Mouse (Mus musculus): Measurements from ENCODE around the gene Zfp113. TPM values are rescaled to one million over a fixed set of nuclear protein-coding genes. Genes with fewer than 3 reads are reported as not detected.
A peak's percentile ranks its signal among the peaks of the same experiment; 100 is the strongest.

The Zfp113 gene
- total and polyA plus RNA-seq, 3 experiments = 4.4 to 7.0 (median 5.8) TPM

- Histone ChIP-seq H3K27ac (ENCODE audit: insufficient read depth, low read depth) (no peak overlapping the region), H3K9me3 (replicated peaks; ENCODE audit: low read length) (peaks cover 3% of the 10 kb centered on the region), H3K36me3 (replicated peaks in 1 of 2; ENCODE audit: control insufficient read depth in 1 of 2, insufficient read depth in 1 of 2, low read length in 1 of 2) (peaks cover 16 to 45% of the 10 kb centered on the region in 2 experiments), H3K79me2 (replicated peaks; ENCODE audit: control insufficient read depth, extremely low read depth, insufficient read depth, poor library complexity, severe bottlenecking) (no peaks in the 10 kb centered on the region), H3K4me2 (ENCODE audit: insufficient read depth, low read depth, poor library complexity, severe bottlenecking) (no peak overlapping the region), H3K27me3 (replicated peaks) (no peaks in the 10 kb centered on the region), H3K9ac (ENCODE audit: insufficient read depth, low read depth) (no peak overlapping the region), H3K4me1 (ENCODE audit: control insufficient read depth in 1 of 2, insufficient read depth in 2 of 2) (no peaks in the 10 kb centered on the region), H3K4me3 (replicated peaks in 1 of 3; ENCODE audit: low read depth in 2 of 3, low read length in 2 of 3, poor library complexity in 1 of 3) (no peak overlapping the region)
- dilution Hi-C loops (cut with MboI; ENCODE audit: extremely low pct_ligation_motif_present, extremely low pct_unique_long_range_greater_than_20kb, low sequenced_read_pairs) (no loop called here), in situ Hi-C loops (cut with MboI; ENCODE audit: low pct_ligation_motif_present, low pct_unique_long_range_greater_than_20kb, low sequenced_read_pairs) (no loop called here)
- TF ChIP-seq MAFK (IDR thresholded peaks at IDR 0.05; ENCODE audit: insufficient replicate concordance, low read length) (no peak), SMC3 (IDR thresholded peaks at IDR 0.05; ENCODE audit: low read depth, low read length) (no peak), CHD2 (IDR thresholded peaks at IDR 0.05; ENCODE audit: low read length) (no peak), SIN3A (IDR thresholded peaks at IDR 0.05; ENCODE audit: low read length) (no peak), RAD21 (IDR thresholded peaks at IDR 0.05; ENCODE audit: low read depth, low read length) (no peak), MAZ (IDR thresholded peaks at IDR 0.05; ENCODE audit: low read depth, low read length) (no peak), IRF4 (IDR thresholded peaks at IDR 0.05; ENCODE audit: low read depth, low read length) (no peak), HCFC1 (IDR thresholded peaks at IDR 0.05; ENCODE audit: low read depth, low read length) (no peak), NRF1 (IDR thresholded peaks at IDR 0.05; ENCODE audit: low read depth, low read length) (no peak), MEF2A (IDR thresholded peaks at IDR 0.05; ENCODE audit: borderline replicate concordance, low read depth, low read length) (no peak), MAX (IDR thresholded peaks at IDR 0.05; ENCODE audit: low read length) (no peak), E2F4 (IDR thresholded peaks at IDR 0.05; ENCODE audit: insufficient replicate concordance, low read depth, low read length) (no peak), USF2 (conservative IDR thresholded peaks at IDR 0.05; ENCODE audit: low read depth, low read length) (no peak), GABPA (IDR thresholded peaks at IDR 0.05; ENCODE audit: insufficient replicate concordance, low read depth, low read length) (no peak), USF1 (IDR thresholded peaks at IDR 0.05; ENCODE audit: low read depth, low read length) (no peak), TBP (conservative IDR thresholded peaks at IDR 0.05; ENCODE audit: low read depth, low read length) (no peak), CTCF (conservative IDR thresholded peaks at IDR 0.05 in 1 of 2, IDR thresholded peaks at IDR 0.05 in 1 of 2; ENCODE audit: low read depth in 2 of 2, low read length in 2 of 2) (no peak), POLR2A (IDR thresholded peaks at IDR 0.05; ENCODE audit: low read depth, low read length) (no peak), ZNF384 (IDR thresholded peaks at IDR 0.05; ENCODE audit: low read depth, low read length) (no peak)
- DNase-seq (ENCODE audit: extremely low read depth) = no peak
These were observed 39.9 kb upstream of the Zfp113 start for GRCm38 (mm10) chr5:138195463-138195862.

- Histone ChIP-seq H3K9ac (ENCODE audit: insufficient read depth, low read depth) (peak overlapping the region; percentile 42; the same call in 1 of the 2 replicates), H3K4me1 (ENCODE audit: control insufficient read depth in 1 of 2, insufficient read depth in 2 of 2) (no peaks in the 10 kb centered on the region), H3K9me3 (replicated peaks; ENCODE audit: low read length) (peaks cover 3% of the 10 kb centered on the region), H3K79me2 (replicated peaks; ENCODE audit: control insufficient read depth, extremely low read depth, insufficient read depth, poor library complexity, severe bottlenecking) (no peaks in the 10 kb centered on the region), H3K4me3 (replicated peaks in 1 of 3; ENCODE audit: low read depth in 2 of 3, low read length in 2 of 3, poor library complexity in 1 of 3) (peak overlapping the region in 1 of 3 experiments; percentile 53), H3K36me3 (replicated peaks in 1 of 2; ENCODE audit: control insufficient read depth in 1 of 2, insufficient read depth in 1 of 2, low read length in 1 of 2) (peaks cover 20 to 52% of the 10 kb centered on the region in 2 experiments), H3K27me3 (replicated peaks) (no peaks in the 10 kb centered on the region), H3K27ac (ENCODE audit: insufficient read depth, low read depth) (no peak overlapping the region), H3K4me2 (ENCODE audit: insufficient read depth, low read depth, poor library complexity, severe bottlenecking) (no peak overlapping the region)
- DNase-seq (ENCODE audit: extremely low read depth) = no peak
- in situ Hi-C loops (cut with MboI; ENCODE audit: low pct_ligation_motif_present, low pct_unique_long_range_greater_than_20kb, low sequenced_read_pairs) = no loop called here
- dilution Hi-C loops (cut with MboI; ENCODE audit: extremely low pct_ligation_motif_present, extremely low pct_unique_long_range_greater_than_20kb, low sequenced_read_pairs) = no loop called here
- TF ChIP-seq SMC3 (IDR thresholded peaks at IDR 0.05; ENCODE audit: low read depth, low read length) = no peak
These were observed 39.3 kb upstream of the Zfp113 start for GRCm38 (mm10) chr5:138194755-138195345.
